Mouse (Mus musculus) 416B (cell line): Measurements from ENCODE around the gene Krt71.

Experiments
- DNase-seq: peaks from one replicate; pipeline ENCODE4 v3.0.0; 2011; ENCODE audit warnings: low read depth

Krt71 gene

DNA sequence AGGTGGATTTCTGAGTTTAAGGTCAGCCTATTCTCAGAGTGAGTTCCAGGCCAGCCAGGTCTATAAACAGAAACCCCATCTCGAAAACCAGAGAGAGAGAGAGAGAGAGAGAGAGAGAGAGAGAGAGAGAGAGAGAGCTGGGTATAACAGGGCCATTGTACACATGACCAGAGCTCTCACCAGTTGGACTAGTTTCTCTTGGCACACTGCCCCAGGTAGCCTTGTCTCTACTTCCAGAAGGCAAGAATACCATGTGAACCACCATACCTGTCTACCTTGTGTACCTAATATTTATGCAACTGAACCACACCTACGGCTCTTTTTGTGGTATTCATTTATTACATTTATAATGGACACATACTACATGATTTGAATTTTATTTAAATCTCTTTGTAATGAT is 54.7 kb downstream of the Krt71 start:
- DNase-seq: no peak
